Mouse (Mus musculus) brain, embryonic 14.5 days (tissue): ENCODE measurements around the gene Pdia2.

Source experiments
- CTCF ChIP-seq: fragments of 200-500 bp; IDR thresholded peaks from 2 replicates; pipeline ENCODE4 v1.5.1; 2012; ENCODE audit warnings: inconsistent platforms, mild to moderate bottlenecking, moderate library complexity, borderline replicate concordance; ENCODE audit not compliant: insufficient read depth, insufficient read length; ENCODE audit errors: extremely low read depth
- POLR2A ChIP-seq: fragments of 200-500 bp; IDR thresholded peaks from 2 replicates; pipeline ENCODE4 v1.6.1; 2012; ENCODE audit warnings: mild to moderate bottlenecking, inconsistent platforms, borderline replicate concordance; ENCODE audit not compliant: poor library complexity, insufficient read depth, insufficient read length, severe bottlenecking; ENCODE audit errors: extremely low read depth

GRCm38 (mm10) chr17:26201998-26202397 is 3.1 kb upstream of the Pdia2 start:
- TF ChIP-seq POLR2A (no peak), CTCF (no peak)
